12 mouse cellular contexts compared by ENCODE assay signal in genomic region chr4:123046300-123046699, GRCm38 (mm10). TPM values are rescaled to one million over a fixed set of nuclear protein-coding genes. Genes with fewer than 3 reads are reported as not detected.
A peak's percentile ranks its signal among the peaks of the same experiment; 100 is the strongest.
DNase-seq lines count a peak whose midpoint lies in the region; ATAC-seq and TF ChIP-seq lines count a peak whose summit lies in the region.
"Had no signal": no experiment of that assay in that cellular context is flagged by ENCODE, and none has a peak within 500 bp of the region (broad histone marks: within the 10 kb centered on the region; RNA-seq: fewer than 3 reads in every experiment).

No protein-coding gene starts in this region.

- H3K4me2 ChIP-seq in limb, embryonic 13.5 days (replicated peaks): no peak overlapping the region
- no peak overlapping the region for H3K4me2 ChIP-seq in stomach, embryonic 16.5 days (ENCODE audit: low read depth, low read length)

- no peak overlapping the region for H3K4me3 ChIP-seq in layer of hippocampus, adult 2 months
- H3K4me3 ChIP-seq in limb, embryonic 13.5 days: no peak overlapping the region
- no peak overlapping the region for H3K4me3 ChIP-seq in stomach, embryonic 16.5 days (replicated peaks; ENCODE audit: low read length)
- H3K4me3 ChIP-seq: left cerebral cortex, adult 2 months; myocyte had no signal

- H3K36me3 ChIP-seq in limb, embryonic 13.5 days: peaks cover 79% of the 10 kb centered on the region
- H3K36me3 ChIP-seq in stomach, embryonic 16.5 days (ENCODE audit: control insufficient read depth, insufficient read depth, low read length): peaks cover under 1% of the 10 kb centered on the region; the same call in 1 of the 2 replicates

- H3K27me3 ChIP-seq in limb, embryonic 13.5 days: no peaks in the 10 kb centered on the region
- H3K27me3 ChIP-seq in stomach, embryonic 16.5 days (ENCODE audit: control insufficient read depth, insufficient read depth, low read length): no peaks in the 10 kb centered on the region

- no peak for TF ChIP-seq CTCF in layer of hippocampus, adult 2 months (conservative IDR thresholded peaks at IDR 0.05)

- no peak overlapping the region for H3K9ac ChIP-seq in limb, embryonic 13.5 days
- H3K9ac ChIP-seq in stomach, embryonic 16.5 days (ENCODE audit: low read length): no peak overlapping the region

- H3K9me3 ChIP-seq in limb, embryonic 13.5 days: no peaks in the 10 kb centered on the region
- H3K9me3 ChIP-seq in stomach, embryonic 16.5 days (replicated peaks; ENCODE audit: control insufficient read depth, low read length): no peaks in the 10 kb centered on the region

- no peak for ATAC-seq in limb, embryonic 13.5 days (ENCODE audit: low FRiP score, low read depth)
- ATAC-seq in stomach, embryonic 16.5 days (ENCODE audit: insufficient read depth, low FRiP score): peak; percentile 35; the same call in 1 of the 2 replicates
- no peak for ATAC-seq in CD4-positive, CD25-positive, alpha-beta regulatory T cell, adult 4 months

- H3K27ac ChIP-seq in layer of hippocampus, adult 2 months: peak overlapping the region; percentile 46
- 0 out of 2 replicates have a peak overlapping the region, but pooled peaks have one; percentile 33 for H3K27ac ChIP-seq in limb, embryonic 13.5 days
- peak overlapping the region; percentile 80 for H3K27ac ChIP-seq in stomach, embryonic 16.5 days (ENCODE audit: low read length)
- H3K27ac ChIP-seq: left cerebral cortex, adult 2 months had no signal

- peaks cover 19% of the 10 kb centered on the region for H3K4me1 ChIP-seq in limb, embryonic 13.5 days
- peaks cover 28% of the 10 kb centered on the region for H3K4me1 ChIP-seq in stomach, embryonic 16.5 days (ENCODE audit: control insufficient read depth, insufficient read depth, low read length)

- WGBS in limb, embryonic 13.5 days: 76% methylated on average over 3 of the region's 3 CpGs
- 62% methylated on average over 3 of the region's 3 CpGs for WGBS in stomach, embryonic 16.5 days

- DNase-seq in layer of hippocampus, adult 2 months (ENCODE audit: low spot score in 2 of 2): no peak
- no peak for DNase-seq in layer of hippocampus, postnatal 25 days (ENCODE audit: extremely low spot score in 1 of 2, low spot score in 1 of 2)
- DNase-seq in hindlimb bud, embryonic 11.5 days (ENCODE audit: extremely low spot score, low read depth, low spot score): peak; percentile 10
- no peak for DNase-seq in adrenal gland, adult 2 months
- no peak for DNase-seq in layer of hippocampus, adult 8-10 months (ENCODE audit: low spot score in 2 of 2)

RNA-seq across cellular contexts. Expression of gene Trit1, which starts 29.9 kb away (rescaled TPM):
- 10 to 100 TPM; 27.5 to 29.4 TPM for total RNA-seq in layer of hippocampus, adult 2 months (2021)
- total RNA-seq in layer of hippocampus, postnatal 25 days (2021): 10 to 100 TPM; 20.2 to 26.9 TPM
- 19.1 and 21.5 TPM in 2 replicates for polyA plus RNA-seq in limb, embryonic 13.5 days (2015; fragmentation: Nextera tagmentation; extraction: Ambion mirVana)
- polyA plus RNA-seq in stomach, embryonic 16.5 days (2015; fragmentation: Nextera tagmentation; extraction: Ambion mirVana): 20.1 and 21.2 TPM in 2 replicates
- 10 to 100 TPM; 16.0 to 21.2 TPM for polyA plus RNA-seq in CD4-positive, CD25-positive, alpha-beta regulatory T cell, adult 4 months (2017; shearing (Covaris generic))
- 10 to 100 TPM; 17.0 to 21.8 TPM for total RNA-seq in adrenal gland, adult 2 months (2021)
- polyA plus RNA-seq in adrenal gland, adult 2 months (2012; rRNA removed): 3.4 and 4.3 TPM in 2 replicates
- 10 to 100 TPM; 24.4 to 27.4 (median 26.6) TPM for total RNA-seq in layer of hippocampus, adult 8-10 months (2022)

RNA-seq across cellular contexts. Expression of gene Mycl, which starts 50.8 kb away (rescaled TPM):
- 10 to 100 TPM; 31.8 to 32.4 TPM for total RNA-seq in layer of hippocampus, adult 2 months (2021)
- total RNA-seq in layer of hippocampus, postnatal 25 days (2021): 10 to 100 TPM; 33.9 to 37.8 TPM
- polyA plus RNA-seq in limb, embryonic 13.5 days (2015; fragmentation: Nextera tagmentation; extraction: Ambion mirVana): 28.2 and 29.2 TPM in 2 replicates
- 13.0 and 13.8 TPM in 2 replicates for polyA plus RNA-seq in stomach, embryonic 16.5 days (2015; fragmentation: Nextera tagmentation; extraction: Ambion mirVana)
- polyA plus RNA-seq in CD4-positive, CD25-positive, alpha-beta regulatory T cell, adult 4 months (2017; shearing (Covaris generic)): not detected
- 1 to 10 TPM; 1.6 to 2.6 TPM for total RNA-seq in adrenal gland, adult 2 months (2021)
- 0.54 and 1.2 TPM in 2 replicates for polyA plus RNA-seq in adrenal gland, adult 2 months (2012; rRNA removed)
- total RNA-seq in layer of hippocampus, adult 8-10 months (2022): 10 to 100 TPM; 25.0 to 29.0 (median 27.5) TPM
- total RNA-seq: hematopoietic stem cell, adult 5-6 weeks had no signal

RNA-seq across cellular contexts. Expression of gene Bmp8b, which starts 58.7 kb away (rescaled TPM):
- under 1 TPM; 0.20 to 0.29 TPM for total RNA-seq in layer of hippocampus, adult 2 months (2021)
- under 1 TPM; 0.22 to 0.45 TPM for total RNA-seq in layer of hippocampus, postnatal 25 days (2021)
- polyA plus RNA-seq in limb, embryonic 13.5 days (2015; fragmentation: Nextera tagmentation; extraction: Ambion mirVana): 0.28 and 0.89 TPM in 2 replicates
- polyA plus RNA-seq in stomach, embryonic 16.5 days (2015; fragmentation: Nextera tagmentation; extraction: Ambion mirVana): 0.50 and 0.67 TPM in 2 replicates
- under 1 TPM in 1 of 2 experiments, not detected in 1; 0.28 TPM for polyA plus RNA-seq in CD4-positive, CD25-positive, alpha-beta regulatory T cell, adult 4 months (2017; shearing (Covaris generic))
- not detected for total RNA-seq in adrenal gland, adult 2 months (2021)
- 0.03 and 0.17 TPM in 2 replicates for polyA plus RNA-seq in adrenal gland, adult 2 months (2012; rRNA removed)
- under 1 TPM in 3 of 4 experiments, not detected in 1; 0.18 to 0.40 (median 0.27) TPM for total RNA-seq in layer of hippocampus, adult 8-10 months (2022)
- total RNA-seq: gastrocnemius, postnatal 4 days; hematopoietic stem cell, adult 5-6 weeks had no signal

Comparison
In these comparisons a context has a peak if more than half of its experiments do, and no peak if none do; other contexts are left out.
1. RNA of gene Mycl, which starts 50.8 kb away (total RNA-seq): 33.9 to 37.8 TPM in layer of hippocampus, postnatal 25 days, 31.8 to 32.4 TPM in layer of hippocampus, adult 2 months and 25.0 to 29.0 TPM in layer of hippocampus, adult 8-10 months; 1.6 to 2.6 TPM in adrenal gland, adult 2 months; every median in the first group is over 4 times any median in the second.
2. Peak in every context shown above with its lines, with median percentiles within 50 percentile points of each other: H3K27ac ChIP-seq.